Mouse (Mus musculus) brain, adult 2 months (tissue): ENCODE measurements around the gene Ccser1.
A peak's percentile ranks its signal among the peaks of the same experiment; 100 is the strongest.

ENCODE experiments used
- DNase-seq: peaks from one replicate; pipeline ENCODE4 v3.0.0; 2011; ENCODE audit warnings: low read depth, low spot score

Gene Ccser1

GRCm38 (mm10) chr6:61432167-61432566 lies 252.0 kb downstream of the Ccser1 start:
- DNase-seq = no peak

DNA sequence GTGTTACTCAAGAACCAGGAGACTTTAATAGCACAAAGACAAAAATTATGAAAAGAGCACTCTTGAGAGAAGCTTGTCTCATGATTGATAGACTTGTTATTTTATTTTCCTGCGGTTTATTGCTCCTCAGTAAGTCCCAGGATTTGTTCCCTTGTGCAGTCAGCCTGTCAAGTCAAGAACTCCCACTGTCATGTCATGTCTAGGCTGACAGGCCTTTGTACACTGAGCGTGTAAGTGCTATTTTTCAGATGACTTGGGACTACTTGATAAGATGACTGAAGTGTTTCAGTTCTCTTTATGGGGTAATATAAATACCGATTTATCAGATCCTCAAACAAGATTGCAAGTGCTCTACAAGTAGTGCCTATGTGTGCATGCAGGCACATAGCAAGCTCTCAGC lies 252.6 kb downstream of the Ccser1 start:
- DNase-seq = no peak

DNA sequence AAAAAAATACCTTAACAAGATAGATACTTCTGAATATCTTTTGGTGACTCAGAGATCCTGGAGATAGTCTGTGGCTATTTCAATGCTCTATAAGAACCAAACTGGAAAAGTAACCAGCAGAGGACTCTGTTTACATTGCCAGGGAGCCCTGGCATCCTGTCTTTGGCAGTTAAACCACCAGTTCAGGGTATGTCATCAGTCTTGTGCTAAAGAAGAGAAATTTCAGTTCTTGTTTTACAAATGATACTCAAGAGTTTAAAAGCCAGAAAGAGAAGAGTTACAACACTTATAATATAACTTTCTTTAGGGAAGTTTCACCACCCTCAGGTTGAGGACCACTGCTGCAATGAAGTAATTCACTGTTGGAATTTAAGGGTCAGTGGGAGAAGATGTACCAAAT lies 258.0 kb downstream of the Ccser1 start:
- DNase-seq = no peak

- no peak for DNase-seq
Observed at GRCm38 (mm10) chr6:61471371-61472152, 291.4 kb downstream of the Ccser1 start.

DNA sequence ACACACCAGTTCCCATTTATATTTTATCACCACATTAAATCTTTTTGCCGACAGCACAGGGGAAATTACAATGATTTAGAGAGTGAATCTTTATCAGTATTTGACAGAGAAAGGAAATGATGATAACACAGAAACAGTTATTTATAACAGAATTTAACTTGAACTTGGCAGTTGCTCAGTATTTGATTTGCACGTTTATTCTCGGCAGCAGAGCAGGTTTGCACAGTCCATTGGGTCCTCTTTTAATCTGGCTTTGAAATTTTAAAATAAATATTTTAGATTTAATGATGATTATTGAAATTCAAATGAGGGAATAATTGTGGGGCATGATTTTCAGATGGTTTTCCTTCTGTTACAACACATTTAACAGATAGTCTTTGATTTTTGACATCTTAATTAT lies 305.2 kb downstream of the Ccser1 start:
- DNase-seq = peak; percentile 12

GRCm38 (mm10) chr6:61491979-61492821 lies 312.1 kb downstream of the Ccser1 start:
- no peak for DNase-seq

GRCm38 (mm10) chr6:61493386-61493785 lies 313.3 kb downstream of the Ccser1 start:
- DNase-seq = no peak

DNA sequence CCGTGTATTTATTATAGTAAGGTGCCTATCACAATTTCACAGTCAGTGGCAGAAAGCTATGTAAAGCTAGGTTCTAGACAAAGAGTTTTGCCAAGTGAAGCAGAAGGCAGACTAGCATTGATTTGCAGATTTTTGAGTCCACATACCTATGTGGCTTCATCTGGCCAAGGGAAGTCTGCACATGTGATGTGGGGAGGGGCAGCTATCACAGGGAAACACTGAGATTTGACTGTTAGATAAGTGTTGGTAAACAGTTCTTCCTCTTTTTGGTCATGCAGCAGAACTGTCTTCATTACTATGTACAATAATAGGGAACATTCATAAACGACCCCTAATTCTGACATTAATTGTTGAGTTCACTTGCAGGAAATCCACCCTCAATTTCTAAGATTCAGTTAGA lies 335.2 kb downstream of the Ccser1 start:
- DNase-seq = no peak

DNA sequence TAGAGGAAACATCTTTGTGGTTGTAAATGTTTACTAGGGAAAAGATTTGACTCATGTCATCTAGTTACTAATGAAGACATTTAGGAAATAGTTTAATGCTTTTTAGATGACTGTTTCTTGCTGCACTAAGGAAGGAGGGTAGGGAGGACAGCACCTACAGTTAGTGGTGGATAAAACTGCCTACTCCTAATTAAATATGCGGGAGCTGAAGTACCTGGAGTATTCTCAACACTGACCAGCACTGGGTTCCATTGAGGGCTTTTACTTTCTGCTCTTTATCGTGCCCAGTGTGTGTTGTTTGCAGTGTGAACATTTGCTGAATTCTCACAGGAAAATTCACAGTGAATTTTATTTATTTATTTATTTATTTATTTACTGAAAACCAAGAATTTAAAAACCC lies 341.5 kb downstream of the Ccser1 start:
- DNase-seq = no peak

DNA sequence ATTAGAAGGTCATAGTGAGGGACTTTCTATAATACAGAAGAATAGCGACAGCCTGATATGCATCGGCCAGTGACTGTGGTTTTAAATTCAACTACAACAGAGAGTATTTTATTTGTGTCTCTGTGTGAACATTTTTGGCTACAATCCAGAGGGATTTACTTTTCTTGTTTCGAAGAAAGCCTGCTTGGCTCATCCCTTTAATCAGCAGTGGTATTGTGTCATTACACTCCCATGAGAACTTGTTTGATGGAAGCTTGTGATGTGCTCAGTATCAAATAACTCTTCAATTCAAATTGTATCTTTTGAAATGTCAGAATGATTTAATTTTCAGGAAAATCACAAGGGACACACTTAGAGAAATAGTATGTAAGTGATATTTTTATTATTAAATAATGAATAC lies 342.0 kb downstream of the Ccser1 start:
- DNase-seq = no peak

- DNase-seq = peak; percentile 16
Observed at GRCm38 (mm10) chr6:61523748-61524493, 343.8 kb downstream of the Ccser1 start.

GRCm38 (mm10) chr6:61540732-61541131 lies 360.6 kb downstream of the Ccser1 start:
- peak; percentile 90 for DNase-seq

DNA sequence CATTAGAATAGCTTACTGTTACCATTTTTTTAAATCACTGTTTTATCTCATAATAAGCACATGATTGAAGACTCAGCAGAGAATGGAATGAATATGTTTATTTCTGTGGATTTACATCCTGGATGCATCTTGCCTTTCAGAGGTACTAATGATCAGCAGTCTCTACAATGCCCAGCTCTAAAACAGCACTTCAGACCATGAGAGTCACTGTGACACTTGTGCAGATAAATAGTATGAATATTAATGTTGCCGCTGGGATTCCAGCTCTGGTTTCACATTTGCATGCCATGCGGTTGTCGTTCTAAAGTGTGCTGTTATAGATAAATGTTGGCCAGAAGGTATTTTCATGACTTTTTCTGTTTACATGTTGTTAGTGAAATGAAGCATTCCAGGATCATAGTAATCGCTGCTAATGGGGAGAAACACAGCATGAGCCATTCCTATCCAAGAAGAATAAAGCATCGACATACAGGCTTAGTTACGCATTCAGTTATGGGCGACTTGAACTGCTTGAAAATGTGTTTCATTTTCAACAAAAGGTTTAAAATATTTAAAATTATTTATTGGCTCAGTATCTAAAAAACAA lies 363.4 kb downstream of the Ccser1 start:
- DNase-seq = no peak

DNA sequence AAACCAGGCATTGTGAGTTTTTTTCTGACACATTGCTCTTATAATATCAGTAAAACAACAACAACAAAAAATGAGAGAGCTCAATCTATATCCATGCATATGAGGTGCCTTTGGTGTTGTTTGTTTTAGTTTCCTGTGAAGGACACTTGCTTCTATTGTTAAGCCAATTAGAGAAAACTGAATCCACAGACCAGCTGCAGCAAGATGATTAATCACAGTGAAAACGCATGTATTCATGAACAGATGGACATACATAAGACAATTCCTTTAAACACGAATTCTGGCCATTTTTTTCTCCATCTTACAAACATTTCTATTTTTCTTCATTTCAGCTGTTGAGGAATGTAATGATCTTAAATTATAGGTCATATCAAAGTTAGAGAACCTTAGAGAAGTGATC lies 387.4 kb downstream of the Ccser1 start:
- peak; percentile 23 for DNase-seq

- peak; percentile 49 for DNase-seq
Observed at GRCm38 (mm10) chr6:61567967-61568366, 387.8 kb downstream of the Ccser1 start.

- peak; percentile 36 for DNase-seq
Observed at GRCm38 (mm10) chr6:61581696-61582095, 401.6 kb downstream of the Ccser1 start.

DNA sequence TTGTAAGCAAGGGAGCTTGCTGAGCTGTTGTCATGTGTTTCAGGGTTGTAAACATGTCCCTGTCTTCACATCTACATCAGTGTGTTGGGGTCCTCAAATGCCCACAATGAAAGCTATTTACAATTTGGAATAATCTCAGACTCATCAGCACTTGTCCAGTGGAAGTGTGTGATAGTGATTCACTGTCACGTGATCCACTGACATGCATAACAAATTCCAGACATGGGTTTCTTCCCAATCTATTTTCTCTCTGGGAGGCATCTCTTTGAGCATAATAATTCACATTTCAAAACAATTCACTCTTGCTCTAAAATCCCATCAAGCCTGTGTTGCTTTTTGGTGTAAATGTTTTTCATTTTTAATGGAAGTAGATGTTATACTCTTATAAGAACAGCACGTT lies 408.9 kb downstream of the Ccser1 start:
- no peak for DNase-seq

GRCm38 (mm10) chr6:61601911-61602310 lies 421.8 kb downstream of the Ccser1 start:
- no peak for DNase-seq

DNA sequence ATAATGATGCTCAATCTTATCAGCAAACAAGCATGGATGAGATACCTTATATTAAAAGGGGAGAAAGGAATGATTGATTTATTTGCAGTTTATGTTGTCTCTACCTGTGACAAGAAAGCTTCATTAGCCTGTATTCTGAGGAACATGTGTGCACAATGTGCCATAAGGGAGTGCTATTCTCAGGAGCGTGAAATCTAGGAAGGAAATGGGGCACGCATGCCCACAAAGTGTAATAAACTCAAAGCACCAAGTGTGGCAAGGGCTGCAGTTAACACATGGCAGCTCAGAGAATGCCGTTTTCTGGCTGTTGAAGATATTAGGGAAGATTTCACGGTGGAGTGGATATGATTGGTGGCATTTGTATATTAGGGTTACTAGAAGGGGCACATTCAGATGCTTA lies 434.8 kb downstream of the Ccser1 start:
- no peak for DNase-seq

DNA sequence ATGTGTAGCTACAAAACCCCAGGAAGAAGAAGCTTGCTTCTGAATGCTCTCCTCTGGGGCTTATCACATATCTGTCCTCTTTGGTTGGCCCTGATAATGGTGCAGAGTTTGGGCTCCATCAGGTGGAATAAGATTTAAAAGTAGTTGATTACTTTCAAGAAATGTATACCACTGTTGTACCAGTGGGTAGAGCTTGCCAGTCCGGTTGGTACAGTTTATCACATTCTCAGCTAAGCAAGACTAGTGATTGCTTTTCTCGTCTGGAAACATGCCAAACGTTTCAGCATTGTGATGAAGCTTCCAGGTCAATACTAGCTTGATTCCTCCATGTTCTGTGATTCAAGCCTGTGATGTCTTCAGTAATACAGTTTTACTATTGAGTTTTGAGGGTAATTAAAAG lies 441.6 kb downstream of the Ccser1 start:
- no peak for DNase-seq

- no peak for DNase-seq
Observed at GRCm38 (mm10) chr6:61661414-61661813, 481.3 kb downstream of the Ccser1 start.

GRCm38 (mm10) chr6:61664572-61664971 lies 484.4 kb downstream of the Ccser1 start:
- DNase-seq = no peak
